8 mouse cellular contexts compared by ENCODE assay signal in the genomic region with DNA sequence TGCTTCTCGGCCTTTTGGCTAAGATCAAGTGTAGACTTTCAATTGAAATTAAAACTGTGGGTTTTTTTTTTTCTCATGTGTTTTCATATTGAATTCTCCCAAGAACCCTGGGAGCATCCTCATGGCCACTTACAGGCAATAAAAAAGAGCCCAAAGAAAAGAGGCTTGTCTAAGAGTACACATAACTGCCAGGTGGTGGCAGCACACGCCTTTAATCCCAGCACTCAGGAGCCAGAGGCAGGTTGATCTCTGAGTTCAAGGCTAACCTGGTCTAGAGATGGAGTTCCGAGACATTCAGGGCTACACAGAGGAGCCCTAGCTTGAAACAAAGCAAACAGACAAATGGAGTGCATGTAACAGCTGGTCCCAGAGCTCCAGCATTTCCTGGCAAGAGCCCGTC. TPM values are rescaled to one million over a fixed set of nuclear protein-coding genes. Genes with fewer than 3 reads are reported as not detected.
A peak's percentile ranks its signal among the peaks of the same experiment; 100 is the strongest.
DNase-seq lines count a peak whose midpoint lies in the region.

No protein-coding gene starts in this region.

- H3K27ac ChIP-seq in midbrain, embryonic 10.5 days (replicated peaks) = no peak overlapping the region

- H3K9me3 ChIP-seq in midbrain, embryonic 10.5 days (replicated peaks) = no peaks in the 10 kb centered on the region

- 64% methylated on average over 4 of the region's 4 CpGs for WGBS in midbrain, embryonic 10.5 days

- DNase-seq in adrenal gland, adult (ENCODE audit: inconsistent age in 2 of 2, low spot score in 1 of 2) = peak; percentile 40 to 78
- no peak for DNase-seq in adrenal gland, adult 8-10 months
- peak; percentile 20 for DNase-seq in kidney, postnatal 14 days
- DNase-seq in kidney, postnatal 10 days = no peak
- peak; percentile 34 for DNase-seq in T-cell, adult 2 months (ENCODE audit: low spot score)
- DNase-seq in lung, postnatal 14 days = peak; percentile 16
- DNase-seq in urinary bladder, postnatal 36 days (ENCODE audit: low spot score in 2 of 2) = no peak
- DNase-seq in midbrain, embryonic 10.5 days (ENCODE audit: low spot score) = no peak

- no peaks in the 10 kb centered on the region for H3K4me1 ChIP-seq in midbrain, embryonic 10.5 days

- no peaks in the 10 kb centered on the region for H3K36me3 ChIP-seq in midbrain, embryonic 10.5 days

- no peaks in the 10 kb centered on the region for H3K27me3 ChIP-seq in midbrain, embryonic 10.5 days (ENCODE audit: low read depth, poor library complexity, severe bottlenecking)

- H3K4me3 ChIP-seq in midbrain, embryonic 10.5 days = no peak overlapping the region

RNA-seq across cellular contexts. Expression of gene Dock3, which starts 14.5 kb away (rescaled TPM):
- total RNA-seq in adrenal gland, adult 8-10 months (2022) = 10 to 100 TPM in 2 of 4 experiments, 1 to 10 TPM in 2; 6.1 to 14.8 (median 10.0) TPM
- 4.2 and 4.4 TPM in 2 replicates for polyA plus RNA-seq in midbrain, embryonic 10.5 days (2016; fragmentation: Nextera tagmentation; extraction: Ambion mirVana)

RNA-seq across cellular contexts. Expression of gene Mapkapk3, which starts 43.5 kb away (rescaled TPM):
- total RNA-seq in adrenal gland, adult 8-10 months (2022) = 10 to 100 TPM; 32.7 to 41.4 (median 34.9) TPM
- 3.9 and 4.9 TPM in 2 replicates for polyA plus RNA-seq in midbrain, embryonic 10.5 days (2016; fragmentation: Nextera tagmentation; extraction: Ambion mirVana)

RNA-seq across cellular contexts. Expression of gene Cish, which starts 49.7 kb away (rescaled TPM):
- total RNA-seq in adrenal gland, adult 8-10 months (2022) = 10 to 100 TPM in 1 of 4 experiments, 1 to 10 TPM in 3; 4.1 to 62.8 (median 6.5) TPM
- polyA plus RNA-seq in midbrain, embryonic 10.5 days (2016; fragmentation: Nextera tagmentation; extraction: Ambion mirVana) = 7.3 and 7.5 TPM in 2 replicates

Comparison
In these comparisons a context has a peak if more than half of its experiments do, and no peak if none do; other contexts are left out.
1. DNase-seq: peak in adrenal gland, adult (2 of 2), kidney, postnatal 14 days (single experiment), T-cell, adult 2 months (single experiment) and lung, postnatal 14 days (single experiment); none in adrenal gland, adult 8-10 months (single experiment), kidney, postnatal 10 days (single experiment), urinary bladder, postnatal 36 days (0 of 2) and midbrain, embryonic 10.5 days (single experiment).